Mouse (Mus musculus) heart, postnatal 4 days (tissue): ENCODE data around the gene Ptprd. TPM values are rescaled to one million over a fixed set of nuclear protein-coding genes. Genes with fewer than 3 reads are reported as not detected.
"Not testable (repeated sequence)": the region's sequence is repeated elsewhere in the genome, so short reads cannot be mapped to it uniquely, and the experiment has no call there.

ENCODE experiments used
- DNase-seq: peaks from one replicate; pipeline ENCODE4 v3.0.0; 2021
- total RNA-seq, 2 experiments: library from RNA; stranded (reverse); gene quantifications; 2 replicates each; pipeline ENCODE4 v1.2.3; 2021

Gene Ptprd
- total RNA-seq, 2 experiments from 2014 or later, result 42.8 to 45.5 TPM

GRCm38 (mm10) chr4:76175086-76175485 lies 2036.7 kb downstream of the Ptprd start:
- DNase-seq, result no peak

GRCm38 (mm10) chr4:76155750-76156149 lies 2056.0 kb downstream of the Ptprd start:
- DNase-seq, result no peak

- no peak for DNase-seq
Observed at GRCm38 (mm10) chr4:76154190-76154589, 2057.6 kb downstream of the Ptprd start.

GRCm38 (mm10) chr4:76144925-76145324 lies 2066.8 kb downstream of the Ptprd start:
- no peak for DNase-seq

GRCm38 (mm10) chr4:76144333-76144732 lies 2067.4 kb downstream of the Ptprd start:
- no peak for DNase-seq

- DNase-seq, result no peak
Observed at GRCm38 (mm10) chr4:76137901-76138300, 2073.9 kb downstream of the Ptprd start.

- DNase-seq, result no peak
Observed at GRCm38 (mm10) chr4:76136625-76137024, 2075.1 kb downstream of the Ptprd start.

GRCm38 (mm10) chr4:76091845-76092244 lies 2119.9 kb downstream of the Ptprd start:
- no peak for DNase-seq

- DNase-seq, result no peak
Observed at GRCm38 (mm10) chr4:76089866-76090265, 2121.9 kb downstream of the Ptprd start.

- no peak for DNase-seq
Observed at GRCm38 (mm10) chr4:76076051-76076450, 2135.7 kb downstream of the Ptprd start.

GRCm38 (mm10) chr4:76073286-76073685 lies 2138.5 kb downstream of the Ptprd start:
- no peak for DNase-seq

GRCm38 (mm10) chr4:76071720-76072119 lies 2140.0 kb downstream of the Ptprd start:
- DNase-seq, result no peak

- no peak for DNase-seq
Observed at GRCm38 (mm10) chr4:76056836-76057235, 2154.9 kb downstream of the Ptprd start.

- DNase-seq, result no peak
Observed at GRCm38 (mm10) chr4:76045650-76046049, 2166.1 kb downstream of the Ptprd start.

GRCm38 (mm10) chr4:76044802-76045201 lies 2167.0 kb downstream of the Ptprd start:
- no peak for DNase-seq

GRCm38 (mm10) chr4:76037178-76037577 lies 2174.6 kb downstream of the Ptprd start:
- not testable (repeated sequence) for DNase-seq

- no peak for DNase-seq
Observed at GRCm38 (mm10) chr4:76025571-76026325, 2186.0 kb downstream of the Ptprd start.

GRCm38 (mm10) chr4:76024502-76024821 lies 2187.3 kb downstream of the Ptprd start:
- DNase-seq, result no peak

- no peak for DNase-seq
Observed at GRCm38 (mm10) chr4:76023756-76024501, 2187.8 kb downstream of the Ptprd start.

GRCm38 (mm10) chr4:76021670-76022069 lies 2190.1 kb downstream of the Ptprd start:
- no peak for DNase-seq

- DNase-seq, result no peak
Observed at GRCm38 (mm10) chr4:76015026-76015425, 2196.7 kb downstream of the Ptprd start.

GRCm38 (mm10) chr4:76014151-76014840 lies 2197.5 kb downstream of the Ptprd start:
- no peak for DNase-seq

GRCm38 (mm10) chr4:76008580-76008979 lies 2203.2 kb downstream of the Ptprd start:
- DNase-seq, result no peak
